Mouse (Mus musculus) layer of hippocampus, postnatal 36 days (tissue): ENCODE data around the gene Olfr887. TPM values are rescaled to one million over a fixed set of nuclear protein-coding genes. Genes with fewer than 3 reads are reported as not detected.

Experiments used
- DNase-seq, 2 experiments: peaks; one replicate each; pipeline ENCODE4 v3.0.0; 2022
- total RNA-seq, 2 experiments: library from RNA; stranded (reverse); gene quantifications; 2 replicates each; pipeline ENCODE4 v1.2.3; 2021

Gene Olfr887
- not detected for total RNA-seq

DNA sequence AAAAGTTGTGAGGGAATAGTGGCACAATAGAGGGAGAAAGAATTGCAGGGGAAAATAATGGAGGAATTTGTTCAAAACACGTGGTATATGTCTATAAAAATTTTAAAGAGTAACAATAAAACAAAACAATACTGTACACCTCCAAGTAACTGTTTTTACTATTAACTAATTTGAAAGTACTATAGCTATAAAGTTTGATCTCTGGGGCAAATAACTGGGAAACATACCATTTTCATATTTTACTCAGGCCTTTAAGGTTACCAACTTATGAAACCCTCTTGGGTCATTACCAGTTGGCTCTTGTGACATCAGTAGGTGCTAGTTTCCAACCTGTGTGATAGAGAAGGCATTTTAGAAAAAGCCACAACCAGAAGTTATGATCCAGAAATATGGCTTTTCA lies at the start of gene Olfr887:
Olfr887 (plus strand) TSS at position 301 of the 400 bp plus-strand sequence.
- no peak for DNase-seq

DNA sequence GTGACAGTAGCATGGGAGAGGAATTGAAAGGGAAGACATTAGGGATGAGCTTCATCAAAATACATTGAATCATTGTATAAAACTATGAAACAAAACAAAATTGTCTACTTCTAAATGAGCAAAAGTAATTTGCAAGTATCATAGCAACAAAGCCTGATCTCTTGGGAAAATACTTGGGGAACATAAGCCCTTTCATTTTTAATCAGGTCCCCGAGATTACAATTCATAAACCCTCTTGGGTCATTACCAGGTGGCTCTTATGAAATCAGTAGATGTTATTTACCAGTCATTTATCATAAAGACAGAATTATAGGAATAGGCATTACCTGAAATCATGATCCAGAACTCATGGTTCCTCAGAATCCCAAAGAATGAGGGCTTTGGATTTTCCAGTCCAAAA lies 37.6 kb upstream of the Olfr887 start, which contains the start of gene Olfr884:
Olfr884 (plus strand) TSS at position 301 of the 400 bp plus-strand sequence.
- no peak for DNase-seq

DNA sequence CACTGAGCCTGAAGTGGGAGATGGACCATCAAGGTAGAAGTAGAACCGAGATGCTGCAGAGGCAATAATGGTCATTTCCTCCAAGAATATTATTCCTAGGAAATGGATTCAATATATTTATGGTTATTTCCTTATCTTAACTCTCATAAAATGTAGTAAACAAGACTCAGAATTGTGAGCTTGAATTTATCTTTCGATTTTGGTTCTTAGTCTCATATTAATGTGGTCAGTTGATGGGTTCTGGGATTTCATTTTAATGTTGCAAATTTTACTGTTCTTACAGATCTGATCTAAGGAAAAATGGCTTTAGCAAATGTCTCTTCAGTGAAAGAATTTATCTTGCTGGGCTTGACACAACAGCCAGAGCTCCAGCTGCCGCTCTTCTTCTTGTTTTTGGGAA lies 22.9 kb upstream of the Olfr887 start, which contains the start of gene Olfr885:
Olfr885 (plus strand) TSS at position 301 of the 400 bp plus-strand sequence.
- no peak for DNase-seq

DNA sequence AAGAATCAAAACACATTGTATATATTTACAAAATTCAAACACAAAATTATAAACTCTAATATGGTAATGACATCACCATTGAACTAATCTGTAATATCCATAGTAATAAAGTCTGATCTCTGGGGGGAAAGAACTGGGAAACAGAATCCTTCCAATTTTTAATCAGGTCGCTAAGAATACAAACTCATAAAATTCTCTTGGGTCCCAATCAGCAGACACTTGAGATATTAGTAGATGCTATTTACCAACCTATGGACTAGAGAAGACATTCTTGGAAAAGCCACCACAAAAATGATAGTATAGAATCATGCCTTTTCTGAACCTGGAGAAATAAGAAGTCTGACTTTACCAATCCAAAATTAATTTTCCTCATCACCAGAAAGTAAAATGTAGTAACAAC lies 24.0 kb downstream of the Olfr887 start, which contains the start of gene Olfr888:
Olfr888 (plus strand) TSS at position 301 of the 400 bp plus-strand sequence.
- DNase-seq: no peak

DNA sequence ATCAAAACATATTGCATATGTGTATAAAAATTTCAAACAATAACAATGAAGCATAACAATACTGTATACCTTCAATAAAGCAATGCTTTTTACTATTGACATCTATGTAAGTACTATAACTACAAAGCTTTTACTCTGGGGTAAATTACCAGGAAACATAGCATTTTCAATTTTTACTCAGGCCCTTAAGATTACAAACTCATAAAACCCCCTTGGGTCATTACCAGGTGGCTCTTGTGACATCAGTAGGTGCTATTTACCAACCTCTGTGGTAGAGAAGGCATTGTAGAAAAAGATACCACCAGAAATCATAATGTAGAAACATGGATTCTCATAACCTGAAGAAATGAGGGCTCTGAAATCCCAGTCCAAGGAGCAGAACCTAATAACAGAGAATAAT lies 31.0 kb downstream of the Olfr887 start, which contains the start of gene Olfr889:
Olfr889 (plus strand) TSS at position 301 of the 400 bp plus-strand sequence.
- DNase-seq: no peak

Other genes starting within 250 kb of the Olfr887 start
- under 1 TPM in 1 of 2 experiments, not detected in 1; 0.43 TPM for gene Olfr877, start 229.8 kb upstream of the Olfr887 start, total RNA-seq
- gene Olfr145, start 187.3 kb upstream of the Olfr887 start, total RNA-seq: not detected
- not detected for gene Olfr878, start 166.2 kb upstream of the Olfr887 start, total RNA-seq
- gene Olfr881, start 92.2 kb upstream of the Olfr887 start, total RNA-seq: not detected
- not detected for gene Olfr883, start 58.3 kb upstream of the Olfr887 start, total RNA-seq
- gene Olfr884, start 37.5 kb upstream of the Olfr887 start, total RNA-seq: not detected
- gene Olfr885, start 22.8 kb upstream of the Olfr887 start, total RNA-seq: not detected
- not detected for gene Olfr888, start 24.1 kb downstream of the Olfr887 start, total RNA-seq
- gene Olfr889, start 31.1 kb downstream of the Olfr887 start, total RNA-seq: not detected
- gene Olfr890, start 58.4 kb downstream of the Olfr887 start, total RNA-seq: not detected
- gene Olfr891, start 96.7 kb downstream of the Olfr887 start, total RNA-seq: not detected
- not detected for gene Olfr893, start 124.3 kb downstream of the Olfr887 start, total RNA-seq
- gene Olfr894, start 134.0 kb downstream of the Olfr887 start, total RNA-seq: not detected
- not detected for gene Olfr143, start 168.7 kb downstream of the Olfr887 start, total RNA-seq
- not detected for gene Olfr895, start 183.8 kb downstream of the Olfr887 start, total RNA-seq
- not detected for gene Olfr896-ps1, start 207.0 kb downstream of the Olfr887 start, total RNA-seq
- gene Olfr25, start 245.0 kb downstream of the Olfr887 start, total RNA-seq: not detected